Mouse (Mus musculus) thymus, adult 2 months (tissue): ENCODE results near the gene Pde11a.

Experiments
- CTCF ChIP-seq: fragments of 200-500 bp; IDR thresholded peaks from 2 replicates; pipeline ENCODE4 v1.5.1; 2012; ENCODE audit warnings: mild to moderate bottlenecking, control low read depth, low read length, moderate library complexity, borderline replicate concordance; ENCODE audit not compliant: control insufficient read depth, poor library complexity, insufficient read depth; ENCODE audit errors: extremely low read depth
- POLR2A ChIP-seq: fragments of 200-500 bp; IDR thresholded peaks from 2 replicates; pipeline ENCODE4 v1.6.1; 2012; ENCODE audit warnings: mild to moderate bottlenecking, low read length, control low read depth, moderate library complexity; ENCODE audit not compliant: control insufficient read depth, poor library complexity, insufficient read depth; ENCODE audit errors: extremely low read depth

GRCm38 (mm10) chr2:75989694-75990093, 348.9 kb downstream of the Pde11a start:
- TF ChIP-seq POLR2A (no peak), CTCF (no peak)
